Mouse (Mus musculus) mature B cell (primary cell): ENCODE results near the gene Dnajb1.

Experiments used
- in situ Hi-C: fragments of 300-500 bp; cut with MboI; formaldehyde crosslinking; loops from 2 replicates; pipeline ENCODE4 v1.14.3; 2019

Gene Dnajb1

GRCm38 (mm10) chr8:83656043-83656442, 48.0 kb downstream of the Dnajb1 start:
- in situ Hi-C loops = loop anchor here (5.0 kb wide), 1 partner anchor 241 kb away; no protein-coding TSS in a partner anchor

DNA sequence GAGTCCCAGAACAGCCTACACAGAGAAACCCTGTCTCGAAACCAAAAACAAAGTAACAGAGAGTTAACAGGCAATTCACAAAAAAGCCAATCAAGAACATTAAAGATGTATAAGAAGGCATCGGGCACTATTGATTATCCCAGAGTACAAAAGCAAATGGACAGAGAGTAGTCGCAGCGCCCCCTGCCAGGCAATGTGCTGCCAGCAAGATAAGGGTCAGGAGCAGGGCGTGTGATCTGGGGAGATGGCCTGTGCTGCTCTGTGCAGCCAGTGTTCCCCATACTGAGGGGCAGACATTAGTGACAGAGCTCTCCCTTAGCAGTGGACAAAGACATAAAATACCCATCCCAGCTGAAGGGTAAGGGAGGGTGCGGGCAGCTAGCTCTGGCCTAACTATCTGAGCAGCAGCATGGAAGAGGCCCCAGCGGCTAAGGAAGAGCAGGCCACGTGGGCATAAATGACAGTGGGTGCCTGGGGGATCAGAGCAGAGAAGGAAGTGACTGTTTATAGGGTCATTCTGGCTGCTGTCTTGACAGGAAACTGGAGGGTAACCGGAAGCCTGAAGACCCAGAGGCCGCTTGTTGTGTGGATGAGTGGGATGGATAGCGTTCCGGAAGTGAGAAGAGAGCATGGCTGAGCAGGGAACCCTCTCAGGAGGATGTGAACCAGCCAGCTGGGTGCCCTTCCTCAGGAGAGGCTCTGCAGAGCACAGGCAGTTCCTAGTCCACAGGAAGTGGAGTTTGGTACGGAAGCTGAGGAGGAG, 48.7 kb downstream of the Dnajb1 start:
- in situ Hi-C loops = loop anchor here (5.0 kb wide), 1 partner anchor 241 kb away; no protein-coding TSS in a partner anchor

DNA sequence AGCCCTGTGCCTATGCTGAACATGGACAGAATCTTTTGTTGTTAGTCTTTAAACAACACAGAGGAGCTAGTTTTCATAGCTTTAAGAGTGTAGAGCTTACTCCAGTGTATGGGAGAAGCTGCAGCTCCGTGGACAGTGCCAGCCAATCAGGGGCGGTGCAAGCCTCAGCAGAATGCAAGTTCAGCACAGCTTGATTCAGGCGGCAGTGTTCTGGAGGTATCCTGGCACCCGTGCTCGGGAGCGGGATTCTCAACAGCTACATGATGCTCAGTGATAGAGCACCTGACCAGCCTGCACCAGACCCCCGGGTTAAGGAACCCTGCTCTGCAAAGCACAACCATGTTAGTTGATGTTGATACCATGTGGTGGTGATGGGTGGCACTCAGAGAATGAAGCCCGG, 52.6 kb downstream of the Dnajb1 start:
- in situ Hi-C loops = no loop called here

- in situ Hi-C loops = no loop called here
These were observed 53.1 kb downstream of the Dnajb1 start for GRCm38 (mm10) chr8:83660995-83661680.
